9 mouse cellular contexts compared by ENCODE assay signal in the genomic region with DNA sequence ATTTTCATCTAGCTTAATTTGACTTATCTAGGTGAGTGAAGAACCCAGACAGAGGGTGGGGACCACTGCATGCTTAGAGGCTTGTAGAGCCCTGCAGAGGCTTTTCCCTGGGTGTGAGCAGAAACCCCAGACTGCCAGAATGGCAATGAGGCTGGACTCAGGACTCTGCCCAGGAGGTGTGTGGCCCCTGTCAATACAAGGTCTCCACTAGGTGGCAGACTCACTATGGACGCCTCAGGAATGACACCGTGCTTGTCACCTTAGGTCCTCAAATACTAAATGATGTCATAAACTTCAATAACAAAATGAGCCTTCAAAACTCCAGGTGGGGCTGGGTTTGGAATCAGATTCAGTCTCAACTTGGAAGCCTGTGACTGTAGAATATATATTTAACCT. TPM values are rescaled to one million over a fixed set of nuclear protein-coding genes. Genes with fewer than 3 reads are reported as not detected.
DNase-seq lines count a peak whose midpoint lies in the region; ATAC-seq and TF ChIP-seq lines count a peak whose summit lies in the region.
"Had no signal": no experiment of that assay in that cellular context is flagged by ENCODE, and none has a peak within 500 bp of the region (broad histone marks: within the 10 kb centered on the region; RNA-seq: fewer than 3 reads in every experiment).

No protein-coding gene starts in this region.

- intact Hi-C loops in heart, postnatal 10 days (cut with DNase I), result loop anchor here (2.0 kb wide), 1 partner anchor 71 kb away; no protein-coding TSS in a partner anchor

- TF ChIP-seq CTCF in layer of hippocampus, adult 2 months (conservative IDR thresholded peaks at IDR 0.05), result peak; percentile 72
- peak; percentile 73 for TF ChIP-seq CTCF in Patski (IDR thresholded peaks at IDR 0.05)
- TF ChIP-seq CTCF in stomach, postnatal 0 days (IDR thresholded peaks at IDR 0.05; ENCODE audit: low read depth), result peak; percentile 68

- no peak for DNase-seq in layer of hippocampus, adult 2 months (ENCODE audit: low spot score in 2 of 2)
- no peak for DNase-seq in layer of hippocampus, adult 18-20 months (ENCODE audit: low spot score in 2 of 2)
- DNase-seq in Patski (ENCODE audit: low read depth, low spot score), result no peak
- peak; percentile 39 to 54 for DNase-seq in heart, postnatal 10 days
- peak; percentile 18 to 28 for DNase-seq in lung, adult 18-20 months
- peak; percentile 26 for DNase-seq in stomach, postnatal 0 days (ENCODE audit: low spot score)
- DNase-seq in forebrain, embryonic 10.5 days (ENCODE audit: extremely low spot score, low spot score), result no peak
- no peak for DNase-seq in left cerebral cortex, adult 9 months (ENCODE audit: low spot score in 2 of 2)

- H3K4me3 ChIP-seq in layer of hippocampus, adult 2 months, result no peak overlapping the region
- no peak overlapping the region for H3K4me3 ChIP-seq in stomach, postnatal 0 days (ENCODE audit: low read depth, low read length)
- H3K4me3 ChIP-seq in forebrain, embryonic 10.5 days, result no peak overlapping the region

- peaks cover 12% of the 10 kb centered on the region for H3K27me3 ChIP-seq in Patski
- H3K27me3 ChIP-seq in stomach, postnatal 0 days (ENCODE audit: control insufficient read depth, insufficient read depth, low read length), result no peaks in the 10 kb centered on the region; the same call in 1 of the 2 replicates
- H3K27me3 ChIP-seq in forebrain, embryonic 10.5 days (ENCODE audit: poor library complexity, severe bottlenecking), result no peaks in the 10 kb centered on the region

- no peaks in the 10 kb centered on the region for H3K36me3 ChIP-seq in stomach, postnatal 0 days (ENCODE audit: control insufficient read depth, insufficient read depth, low read length)
- H3K36me3 ChIP-seq in forebrain, embryonic 10.5 days (replicated peaks), result no peaks in the 10 kb centered on the region

- H3K9me3 ChIP-seq in stomach, postnatal 0 days (ENCODE audit: control insufficient read depth, low read length), result no peaks in the 10 kb centered on the region
- H3K9me3 ChIP-seq in forebrain, embryonic 10.5 days, result no peaks in the 10 kb centered on the region

- in situ Hi-C loops in Patski (cut with MboI; ENCODE audit: low pct_unique_long_range_greater_than_20kb), result loop anchor here (25.0 kb wide), 1 partner anchor 365 kb away; no protein-coding TSS in a partner anchor

- TF ChIP-seq EP300 in stomach, postnatal 0 days (optimal IDR thresholded peaks at IDR 0.05), result no peak

- no peak for ATAC-seq in Patski
- ATAC-seq in stomach, postnatal 0 days (ENCODE audit: low FRiP score, low TSS enrichment), result peak; percentile 68; the same call in 1 of the 2 replicates

- POLR2A ChIA-PET in Patski (lab: Charles Lee), result no interaction called here

- no peaks in the 10 kb centered on the region for H3K4me1 ChIP-seq in stomach, postnatal 0 days (replicated peaks; ENCODE audit: control insufficient read depth, insufficient read depth)
- no peaks in the 10 kb centered on the region for H3K4me1 ChIP-seq in forebrain, embryonic 10.5 days

- no peak overlapping the region for H3K9ac ChIP-seq in stomach, postnatal 0 days (ENCODE audit: low read length)

- WGBS in stomach, postnatal 0 days, result 54% methylated on average over 2 of the region's 2 CpGs
- 53% methylated on average over 2 of the region's 2 CpGs for WGBS in forebrain, embryonic 10.5 days

- CTCF ChIA-PET in Patski (lab: Charles Lee), result interaction anchor here (0.8 kb wide), 1 partner anchor 9 kb away, joined by 3 read pairs; no protein-coding TSS in a partner anchor

- no peak overlapping the region for H3K4me2 ChIP-seq in stomach, postnatal 0 days (replicated peaks; ENCODE audit: low read depth)

- no peak overlapping the region for H3K27ac ChIP-seq in layer of hippocampus, adult 2 months
- H3K27ac ChIP-seq in stomach, postnatal 0 days (replicated peaks), result no peak overlapping the region
- H3K27ac ChIP-seq in forebrain, embryonic 10.5 days, result no peak overlapping the region

RNA-seq across cellular contexts. Expression of gene Msmb, which starts 19.9 kb away (rescaled TPM):
- total RNA-seq in layer of hippocampus, adult 2 months (2021), result not detected
- not detected for total RNA-seq in layer of hippocampus, adult 18-20 months (2021)
- not detected for polyA plus RNA-seq in Patski (2021)
- total RNA-seq in heart, postnatal 10 days (2021), result not detected
- polyA plus RNA-seq in stomach, postnatal 0 days (2015; fragmentation: Nextera tagmentation; extraction: Ambion mirVana), result not detected in 2 replicates
- polyA plus RNA-seq in forebrain, embryonic 10.5 days (2016; fragmentation: Nextera tagmentation; extraction: Ambion mirVana), result not detected in 2 replicates
- polyA plus RNA-seq: neural tube, embryonic 11.5 days had no signal

RNA-seq across cellular contexts. Expression of gene Dph3, which starts 36.4 kb away (rescaled TPM):
- 10 to 100 TPM; 31.8 to 35.9 TPM for total RNA-seq in layer of hippocampus, adult 2 months (2021)
- total RNA-seq in layer of hippocampus, adult 18-20 months (2021), result 10 to 100 TPM; 35.2 to 36.2 TPM
- polyA plus RNA-seq in Patski (2021), result 50.1 TPM
- 10 to 100 TPM; 83.4 to 83.7 TPM for total RNA-seq in heart, postnatal 10 days (2021)
- 91.4 and 93.3 TPM in 2 replicates for polyA plus RNA-seq in stomach, postnatal 0 days (2015; fragmentation: Nextera tagmentation; extraction: Ambion mirVana)
- 110 and 114 TPM in 2 replicates for polyA plus RNA-seq in forebrain, embryonic 10.5 days (2016; fragmentation: Nextera tagmentation; extraction: Ambion mirVana)

RNA-seq across cellular contexts. Expression of gene Oxnad1, which starts 36.7 kb away (rescaled TPM):
- 10 to 100 TPM; 11.5 to 16.4 TPM for total RNA-seq in layer of hippocampus, adult 2 months (2021)
- total RNA-seq in layer of hippocampus, adult 18-20 months (2021), result 10 to 100 TPM; 15.1 to 15.5 TPM
- polyA plus RNA-seq in Patski (2021), result 57.1 TPM
- total RNA-seq in heart, postnatal 10 days (2021), result 10 to 100 TPM; 45.1 to 49.3 TPM
- 17.7 and 19.3 TPM in 2 replicates for polyA plus RNA-seq in stomach, postnatal 0 days (2015; fragmentation: Nextera tagmentation; extraction: Ambion mirVana)
- 22.5 and 23.2 TPM in 2 replicates for polyA plus RNA-seq in forebrain, embryonic 10.5 days (2016; fragmentation: Nextera tagmentation; extraction: Ambion mirVana)

RNA-seq across cellular contexts. Expression of gene Ncoa4, which starts 37.7 kb away (rescaled TPM):
- 100 to 1,000 TPM in 1 of 2 experiments, 10 to 100 TPM in 1; 99.1 to 107 TPM for total RNA-seq in layer of hippocampus, adult 2 months (2021)
- 100 to 1,000 TPM; 107 to 112 TPM for total RNA-seq in layer of hippocampus, adult 18-20 months (2021)
- 65.0 TPM for polyA plus RNA-seq in Patski (2021)
- total RNA-seq in heart, postnatal 10 days (2021), result 100 to 1,000 TPM; 112 to 129 TPM
- 97.2 and 100 TPM in 2 replicates for polyA plus RNA-seq in stomach, postnatal 0 days (2015; fragmentation: Nextera tagmentation; extraction: Ambion mirVana)
- polyA plus RNA-seq in forebrain, embryonic 10.5 days (2016; fragmentation: Nextera tagmentation; extraction: Ambion mirVana), result 69.6 and 82.1 TPM in 2 replicates

Comparison
In these comparisons a context has a peak if more than half of its experiments do, and no peak if none do; other contexts are left out.
1. DNase-seq: peak in heart, postnatal 10 days (2 of 2), lung, adult 18-20 months (2 of 2) and stomach, postnatal 0 days (single experiment); none in layer of hippocampus, adult 2 months (0 of 2), layer of hippocampus, adult 18-20 months (0 of 2), Patski (single experiment), forebrain, embryonic 10.5 days (single experiment) and left cerebral cortex, adult 9 months (0 of 2).
2. Peak in every context shown above with its lines, with median percentiles within 50 percentile points of each other: CTCF ChIP-seq.